Mouse (Mus musculus) small intestine, adult 2 months (tissue): Measurements from ENCODE around the gene Zeb2. TPM values are rescaled to one million over a fixed set of nuclear protein-coding genes. Genes with fewer than 3 reads are reported as not detected.

ENCODE experiments used
- H3K27ac ChIP-seq: fragments of 200-500 bp; 2 replicates; pipeline ENCODE4 v1.5.1; 2012; ENCODE audit warnings: low read depth, low read length, control low read depth, inconsistent platforms; ENCODE audit not compliant: insufficient read depth
- H3K27me3 ChIP-seq: fragments of 200-500 bp; 2 replicates; pipeline ENCODE4 v1.6.1; 2012; ENCODE audit warnings: mild to moderate bottlenecking, moderate library complexity, low read length, inconsistent platforms; ENCODE audit not compliant: control insufficient read depth, insufficient read depth
- H3K36me3 ChIP-seq: fragments of 200-500 bp; 2 replicates; pipeline ENCODE4 v1.6.1; 2012; ENCODE audit warnings: mild to moderate bottlenecking, low read length, control low read depth, inconsistent platforms; ENCODE audit not compliant: control insufficient read depth, insufficient read depth
- H3K4me1 ChIP-seq: fragments of 200-500 bp; 2 replicates; pipeline ENCODE4 v1.6.1; 2012; ENCODE audit warnings: low read length, inconsistent platforms, mixed read lengths; ENCODE audit not compliant: control insufficient read depth, insufficient read depth, insufficient read length
- H3K4me3 ChIP-seq: fragments of 200-500 bp; 2 replicates; pipeline ENCODE4 v1.5.1; 2012; ENCODE audit warnings: low read depth, mild to moderate bottlenecking, control low read depth, inconsistent platforms, low read length, moderate library complexity
- CTCF ChIP-seq: fragments of 200-500 bp; IDR thresholded peaks from 2 replicates; pipeline ENCODE4 v1.5.1; 2012; ENCODE audit warnings: low read depth, mild to moderate bottlenecking, control low read depth, inconsistent platforms, low read length, moderate library complexity, mixed read lengths; ENCODE audit not compliant: insufficient replicate concordance, insufficient read length; ENCODE audit errors: extremely low read depth
- POLR2A ChIP-seq: fragments of 200-500 bp; IDR thresholded peaks from 2 replicates; pipeline ENCODE4 v1.6.1; 2012; ENCODE audit warnings: low read depth, mild to moderate bottlenecking, control low read depth, inconsistent platforms, low read length, moderate library complexity
- WGBS: fragments of 180-500 bp; shearing (Covaris S2); methylation state at CpG from one replicate; pipeline ENCODE4 v1.1.7; 2018; 5-methylcytosine and 5-hydroxymethylcytosine counted together
- polyA plus RNA-seq: library from polyadenylated mRNA; depleted of rRNA; stranded (reverse); fragments of >200 nt; gene quantifications from 2 replicates; pipeline ENCODE4 v1.2.3, GENCODE M21; 2012

The Zeb2 gene
- polyA plus RNA-seq, 1 experiment = 3.1 TPM

GRCm38 (mm10) chr2:45105922-45106851 is 11.0 kb downstream of the Zeb2 start:
- 39% methylated on average over 7 of the region's 7 CpGs for WGBS
- peaks cover 32% of the 10 kb centered on the region for H3K27me3 ChIP-seq
- H3K4me3 ChIP-seq = peak overlapping the region; percentile 31; the same call in 1 of the 2 replicates
- H3K27ac ChIP-seq = peak overlapping the region; percentile 49
- H3K4me1 ChIP-seq = peaks cover 1% of the 10 kb centered on the region; the same call in 1 of the 2 replicates
- no peaks in the 10 kb centered on the region for H3K36me3 ChIP-seq
- no peak for TF ChIP-seq POLR2A

- Histone ChIP-seq H3K36me3 (no peaks in the 10 kb centered on the region), H3K4me3 (no peak overlapping the region), H3K27me3 (peaks cover 23% of the 10 kb centered on the region), H3K27ac (peak overlapping the region; percentile 49; the same call in 1 of the 2 replicates), H3K4me1 (peaks cover 1% of the 10 kb centered on the region; the same call in 1 of the 2 replicates)
- TF ChIP-seq POLR2A (no peak), CTCF (no peak)
- 58% methylated on average over 6 of the region's 6 CpGs for WGBS
These were observed 11.9 kb downstream of the Zeb2 start for GRCm38 (mm10) chr2:45105281-45105721.

GRCm38 (mm10) chr2:45104511-45105055 is 12.6 kb downstream of the Zeb2 start:
- TF ChIP-seq POLR2A (no peak), CTCF (no peak)
- Histone ChIP-seq H3K4me3 (no peak overlapping the region), H3K36me3 (no peaks in the 10 kb centered on the region), H3K27me3 (peaks cover 16% of the 10 kb centered on the region), H3K4me1 (peaks cover 1% of the 10 kb centered on the region; the same call in 1 of the 2 replicates), H3K27ac (peak overlapping the region; percentile 51; the same call in 1 of the 2 replicates)
- 33% methylated on average over 7 of the region's 7 CpGs for WGBS

GRCm38 (mm10) chr2:45104066-45104465 is 13.1 kb downstream of the Zeb2 start:
- TF ChIP-seq POLR2A = no peak
- no peak for TF ChIP-seq CTCF
- Histone ChIP-seq H3K4me1 (peaks cover 1% of the 10 kb centered on the region; the same call in 1 of the 2 replicates), H3K27me3 (peaks cover 11% of the 10 kb centered on the region), H3K27ac (no peak overlapping the region), H3K36me3 (no peaks in the 10 kb centered on the region), H3K4me3 (no peak overlapping the region)
- 30% methylated on average over 4 of the region's 4 CpGs for WGBS

- TF ChIP-seq POLR2A (no peak), CTCF (no peak)
- Histone ChIP-seq H3K4me3 (no peak overlapping the region), H3K4me1 (peaks cover 1% of the 10 kb centered on the region; the same call in 1 of the 2 replicates), H3K36me3 (no peaks in the 10 kb centered on the region), H3K27me3 (peaks cover 5% of the 10 kb centered on the region; the same call in 1 of the 2 replicates), H3K27ac (no peak overlapping the region)
- WGBS = 25% methylated on average over 10 of the region's 10 CpGs
These were observed 13.9 kb downstream of the Zeb2 start for GRCm38 (mm10) chr2:45103021-45103983.

GRCm38 (mm10) chr2:45102191-45102638 is 15.0 kb downstream of the Zeb2 start:
- Histone ChIP-seq H3K27ac (no peak overlapping the region), H3K4me1 (peaks cover 1% of the 10 kb centered on the region; the same call in 1 of the 2 replicates), H3K4me3 (no peak overlapping the region), H3K27me3 (peaks cover 5% of the 10 kb centered on the region; the same call in 1 of the 2 replicates), H3K36me3 (no peaks in the 10 kb centered on the region)
- TF ChIP-seq POLR2A (no peak), CTCF (no peak)
- WGBS = 41% methylated on average over 8 of the region's 8 CpGs
